In genomic region chr10:121837166-121837898, GRCm38 (mm10) we compare ENCODE assay signal across 9 mouse cellular contexts.
DNase-seq lines count a peak whose midpoint lies in the region; ATAC-seq and TF ChIP-seq lines count a peak whose summit lies in the region.
"Had no signal": no experiment of that assay in that cellular context is flagged by ENCODE, and none has a peak within 500 bp of the region (broad histone marks: within the 10 kb centered on the region; RNA-seq: fewer than 3 reads in every experiment).

No protein-coding gene starts in this region.

- H3K9me3 ChIP-seq in midbrain, embryonic 14.5 days (ENCODE audit: control insufficient read depth, low read length): no peaks in the 10 kb centered on the region
- peaks cover 7% of the 10 kb centered on the region; the same call in 1 of the 2 replicates for H3K9me3 ChIP-seq in midbrain, embryonic 10.5 days (replicated peaks)
- H3K9me3 ChIP-seq in limb, embryonic 14.5 days (ENCODE audit: control insufficient read depth, low read length): no peaks in the 10 kb centered on the region

- no peak overlapping the region for H3K4me2 ChIP-seq in midbrain, embryonic 14.5 days (ENCODE audit: low read length)
- H3K4me2 ChIP-seq in limb, embryonic 14.5 days (replicated peaks; ENCODE audit: low read depth, low read length, severe bottlenecking): peak overlapping the region; percentile 47

- H3K9ac ChIP-seq in midbrain, embryonic 14.5 days (replicated peaks; ENCODE audit: low read length): no peak overlapping the region
- H3K9ac ChIP-seq in limb, embryonic 14.5 days (ENCODE audit: low read depth, low read length, severe bottlenecking): 0 out of 2 replicates have a peak overlapping the region, but pooled peaks have one; percentile 1

- H3K4me1 ChIP-seq in midbrain, embryonic 14.5 days (ENCODE audit: control insufficient read depth, insufficient read depth, low read length): no peaks in the 10 kb centered on the region
- H3K4me1 ChIP-seq in midbrain, embryonic 10.5 days: no peaks in the 10 kb centered on the region
- H3K4me1 ChIP-seq in limb, embryonic 14.5 days (ENCODE audit: control insufficient read depth, insufficient read depth, low read length): peaks cover 8% of the 10 kb centered on the region
- H3K4me1 ChIP-seq: megakaryocyte, embryonic 14.5 days had no signal

- peak overlapping the region; percentile 67 for H3K27ac ChIP-seq in midbrain, embryonic 14.5 days (replicated peaks; ENCODE audit: low read depth, low read length)
- no peak overlapping the region for H3K27ac ChIP-seq in midbrain, embryonic 10.5 days (replicated peaks)
- peak overlapping the region; percentile 82 for H3K27ac ChIP-seq in limb, embryonic 14.5 days (replicated peaks; ENCODE audit: low read depth, low read length)

- H3K27me3 ChIP-seq in midbrain, embryonic 14.5 days (ENCODE audit: control insufficient read depth, insufficient read depth, low read length): no peaks in the 10 kb centered on the region
- H3K27me3 ChIP-seq in midbrain, embryonic 10.5 days (ENCODE audit: low read depth, poor library complexity, severe bottlenecking): no peaks in the 10 kb centered on the region
- H3K27me3 ChIP-seq in limb, embryonic 14.5 days (ENCODE audit: control insufficient read depth, insufficient read depth, low read length): no peaks in the 10 kb centered on the region
- H3K27me3 ChIP-seq: megakaryocyte, embryonic 14.5 days had no signal

- intact Hi-C loops in heart, postnatal 36 days (cut with DNase I): loop anchor here (5.0 kb wide), 1 partner anchor 135 kb away; no protein-coding TSS in a partner anchor

- WGBS in midbrain, embryonic 14.5 days: 76% methylated on average over 16 of the region's 16 CpGs
- 91% methylated on average over 16 of the region's 16 CpGs for WGBS in midbrain, embryonic 10.5 days
- WGBS in limb, embryonic 14.5 days: 13% methylated on average over 16 of the region's 16 CpGs

- H3K36me3 ChIP-seq in midbrain, embryonic 14.5 days (ENCODE audit: control insufficient read depth, insufficient read depth, low read length): peaks cover 35% of the 10 kb centered on the region
- peaks cover 70% of the 10 kb centered on the region for H3K36me3 ChIP-seq in midbrain, embryonic 10.5 days
- peaks cover 15% of the 10 kb centered on the region for H3K36me3 ChIP-seq in limb, embryonic 14.5 days (ENCODE audit: control insufficient read depth, insufficient read depth, low read length)

- peak; percentile 55 for DNase-seq in midbrain, embryonic 14.5 days
- no peak for DNase-seq in midbrain, embryonic 10.5 days (ENCODE audit: low spot score)
- peak; percentile 74 for DNase-seq in gastrocnemius, adult 18-20 months (ENCODE audit: low spot score)
- DNase-seq in heart, postnatal 36 days: peak; percentile 36 to 60
- DNase-seq in limb, embryonic 14.5 days (ENCODE audit: low spot score): peak; percentile 93
- DNase-seq in urinary bladder, postnatal 25 days (ENCODE audit: low spot score): peak; percentile 15
- no peak for DNase-seq in frontal cortex, adult 2 months (ENCODE audit: extremely low spot score in 1 of 2, low spot score in 1 of 2)

- H3K4me3 ChIP-seq in midbrain, embryonic 14.5 days (replicated peaks; ENCODE audit: low read depth, low read length): no peak overlapping the region
- H3K4me3 ChIP-seq in midbrain, embryonic 10.5 days: no peak overlapping the region
- H3K4me3 ChIP-seq in limb, embryonic 14.5 days (replicated peaks; ENCODE audit: low read length): peak overlapping the region; percentile 13
- H3K4me3 ChIP-seq: megakaryocyte, embryonic 14.5 days had no signal

- ATAC-seq in midbrain, embryonic 14.5 days (ENCODE audit: low FRiP score, low TSS enrichment): peak; percentile 43; the same call in 1 of the 2 replicates
- ATAC-seq in limb, embryonic 14.5 days (ENCODE audit: low FRiP score, low read depth): peak; percentile 90
- no peak for ATAC-seq in inflammation-experienced regulatory T-cells, adult 6 months

- TF ChIP-seq POLR2A in limb, embryonic 14.5 days (IDR thresholded peaks at IDR 0.05; ENCODE audit: borderline replicate concordance, extremely low read depth, insufficient read depth, insufficient read length): no peak

Comparison
In these comparisons a context has a peak if more than half of its experiments do, and no peak if none do; other contexts are left out.
1. DNase-seq: peak in midbrain, embryonic 14.5 days (single experiment), gastrocnemius, adult 18-20 months (single experiment), heart, postnatal 36 days (2 of 2), limb, embryonic 14.5 days (single experiment) and urinary bladder, postnatal 25 days (single experiment); none in midbrain, embryonic 10.5 days (single experiment) and frontal cortex, adult 2 months (0 of 2).